Mouse (Mus musculus): ENCODE results near the gene Mdc1. TPM values are rescaled to one million over a fixed set of nuclear protein-coding genes. Genes with fewer than 3 reads are reported as not detected.

Mdc1 gene
- 15.7 and 21.0 TPM in 2 replicates for polyA plus RNA-seq (2015; fragmentation: Nextera tagmentation; extraction: Ambion mirVana)

- peaks cover 19% of the 10 kb centered on the region for H3K4me1 ChIP-seq
- H3K9ac ChIP-seq, result peak within 1 kb of the TSS; percentile 77
- peak; percentile 87 for ATAC-seq (ENCODE audit: insufficient number of reproducible peaks, insufficient read depth, low FRiP score, low TSS enrichment, low read depth)
- under 1% methylated on average over 59 of the region's 59 CpGs for WGBS
- peak within 1 kb of the TSS; percentile 87 for H3K27ac ChIP-seq
- peak within 1 kb of the TSS; percentile 72 for H3K4me2 ChIP-seq
- no peaks in the 10 kb centered on the region for H3K9me3 ChIP-seq
- H3K36me3 ChIP-seq, result peaks cover 27% of the 10 kb centered on the region
- no peaks in the 10 kb centered on the region for H3K27me3 ChIP-seq
- peak within 1 kb of the TSS; percentile 59 for H3K4me3 ChIP-seq
Measured at GRCm38 (mm10) chr17:35841076-35841950, at the start of gene Mdc1. TSS of gene Mdc1 (plus strand) at chr17:35841515.

- Histone ChIP-seq H3K4me3 (no peak overlapping the region), H3K9ac (no peak overlapping the region), H3K27me3 (no peaks in the 10 kb centered on the region), H3K4me2 (no peak overlapping the region), H3K9me3 (no peaks in the 10 kb centered on the region), H3K27ac (no peak overlapping the region), H3K36me3 (no peaks in the 10 kb centered on the region), H3K4me1 (no peaks in the 10 kb centered on the region)
- WGBS, result 79% methylated on average over 2 of the region's 2 CpGs
- no peak for ATAC-seq (ENCODE audit: insufficient number of reproducible peaks, insufficient read depth, low FRiP score, low TSS enrichment, low read depth)
Measured at GRCm38 (mm10) chr17:35792837-35793236, 48.5 kb upstream of the Mdc1 start.

GRCm38 (mm10) chr17:35795099-35795498 lies 46.2 kb upstream of the Mdc1 start:
- no peak overlapping the region for H3K27ac ChIP-seq
- no peaks in the 10 kb centered on the region for H3K36me3 ChIP-seq
- H3K4me1 ChIP-seq, result no peaks in the 10 kb centered on the region
- 58% methylated on average over 2 of the region's 2 CpGs for WGBS
- no peak overlapping the region for H3K4me2 ChIP-seq
- peaks cover 3% of the 10 kb centered on the region; the same call in 1 of the 2 replicates for H3K9me3 ChIP-seq
- no peak overlapping the region for H3K4me3 ChIP-seq
- H3K9ac ChIP-seq, result no peak overlapping the region
- ATAC-seq (ENCODE audit: insufficient number of reproducible peaks, insufficient read depth, low FRiP score, low TSS enrichment, low read depth), result no peak
- H3K27me3 ChIP-seq, result no peaks in the 10 kb centered on the region

GRCm38 (mm10) chr17:35795656-35796055 lies 45.7 kb upstream of the Mdc1 start:
- no peak for ATAC-seq (ENCODE audit: insufficient number of reproducible peaks, insufficient read depth, low FRiP score, low TSS enrichment, low read depth)
- WGBS, result 75% methylated on average over 6 of the region's 6 CpGs
- no peaks in the 10 kb centered on the region for H3K36me3 ChIP-seq

GRCm38 (mm10) chr17:35796835-35797234 lies 44.5 kb upstream of the Mdc1 start:
- no peak for ATAC-seq (ENCODE audit: insufficient number of reproducible peaks, insufficient read depth, low FRiP score, low TSS enrichment, low read depth)
- Histone ChIP-seq H3K9me3 (peaks cover 3% of the 10 kb centered on the region; the same call in 1 of the 2 replicates), H3K36me3 (no peaks in the 10 kb centered on the region), H3K4me2 (no peak overlapping the region), H3K27me3 (no peaks in the 10 kb centered on the region), H3K4me1 (no peaks in the 10 kb centered on the region), H3K27ac (no peak overlapping the region), H3K4me3 (no peak overlapping the region), H3K9ac (no peak overlapping the region)
- WGBS, result 57% methylated on average over 5 of the region's 5 CpGs

More at GRCm38 (mm10) chr17:35795656-35796055, 45.7 kb upstream of the Mdc1 start:
- no peak overlapping the region for H3K27ac ChIP-seq
- no peaks in the 10 kb centered on the region for H3K4me1 ChIP-seq
- H3K9me3 ChIP-seq, result peaks cover 3% of the 10 kb centered on the region; the same call in 1 of the 2 replicates
- no peak overlapping the region for H3K9ac ChIP-seq
- H3K4me2 ChIP-seq, result no peak overlapping the region
- H3K27me3 ChIP-seq, result no peaks in the 10 kb centered on the region
- H3K4me3 ChIP-seq, result no peak overlapping the region

GRCm38 (mm10) chr17:35800905-35801304 lies 40.4 kb upstream of the Mdc1 start:
- Histone ChIP-seq H3K4me1 (peaks cover 9% of the 10 kb centered on the region), H3K27me3 (no peaks in the 10 kb centered on the region), H3K9ac (no peak overlapping the region), H3K27ac (0 out of 2 replicates have a peak overlapping the region, but pooled peaks have one; percentile 11), H3K9me3 (peaks cover 3% of the 10 kb centered on the region; the same call in 1 of the 2 replicates), H3K4me3 (no peak overlapping the region), H3K4me2 (no peak overlapping the region), H3K36me3 (no peaks in the 10 kb centered on the region)
- 79% methylated on average over 2 of the region's 2 CpGs for WGBS
- no peak for ATAC-seq (ENCODE audit: insufficient number of reproducible peaks, insufficient read depth, low FRiP score, low TSS enrichment, low read depth)

- Histone ChIP-seq H3K9ac (no peak overlapping the region), H3K27me3 (no peaks in the 10 kb centered on the region), H3K9me3 (peaks cover 3% of the 10 kb centered on the region; the same call in 1 of the 2 replicates), H3K27ac (peak overlapping the region; percentile 36; the same call in 1 of the 2 replicates), H3K36me3 (no peaks in the 10 kb centered on the region), H3K4me3 (no peak overlapping the region), H3K4me1 (peaks cover 9% of the 10 kb centered on the region), H3K4me2 (no peak overlapping the region)
- 26% methylated on average over 6 of the region's 6 CpGs for WGBS
- no peak for ATAC-seq (ENCODE audit: insufficient number of reproducible peaks, insufficient read depth, low FRiP score, low TSS enrichment, low read depth)
Measured at GRCm38 (mm10) chr17:35803020-35803419, 38.3 kb upstream of the Mdc1 start.

- H3K36me3 ChIP-seq, result no peaks in the 10 kb centered on the region
- no peak overlapping the region for H3K9ac ChIP-seq
- no peaks in the 10 kb centered on the region for H3K9me3 ChIP-seq
- H3K4me2 ChIP-seq, result no peak overlapping the region
- H3K4me3 ChIP-seq, result no peak overlapping the region
- H3K27ac ChIP-seq, result no peak overlapping the region
- 82% methylated on average over 4 of the region's 4 CpGs for WGBS
- no peak for ATAC-seq (ENCODE audit: insufficient number of reproducible peaks, insufficient read depth, low FRiP score, low TSS enrichment, low read depth)
- H3K27me3 ChIP-seq, result no peaks in the 10 kb centered on the region
- peaks cover 9% of the 10 kb centered on the region for H3K4me1 ChIP-seq
Measured at GRCm38 (mm10) chr17:35803858-35804399, 37.4 kb upstream of the Mdc1 start.

GRCm38 (mm10) chr17:35808073-35808472 lies 33.2 kb upstream of the Mdc1 start:
- no peak for ATAC-seq (ENCODE audit: insufficient number of reproducible peaks, insufficient read depth, low FRiP score, low TSS enrichment, low read depth)

GRCm38 (mm10) chr17:35809395-35809794 lies 31.9 kb upstream of the Mdc1 start:
- Histone ChIP-seq H3K27me3 (no peaks in the 10 kb centered on the region), H3K27ac (no peak overlapping the region), H3K4me3 (no peak overlapping the region), H3K4me1 (peaks cover 23% of the 10 kb centered on the region), H3K36me3 (no peaks in the 10 kb centered on the region), H3K9me3 (no peaks in the 10 kb centered on the region), H3K4me2 (no peak overlapping the region), H3K9ac (no peak overlapping the region)
- 87% methylated on average over 11 of the region's 11 CpGs for WGBS
- no peak for ATAC-seq (ENCODE audit: insufficient number of reproducible peaks, insufficient read depth, low FRiP score, low TSS enrichment, low read depth)

More at GRCm38 (mm10) chr17:35808073-35808472, 33.2 kb upstream of the Mdc1 start:
- Histone ChIP-seq H3K27ac (peak overlapping the region; percentile 62), H3K4me1 (peaks cover 13% of the 10 kb centered on the region), H3K9me3 (no peaks in the 10 kb centered on the region), H3K36me3 (no peaks in the 10 kb centered on the region), H3K4me2 (no peak overlapping the region), H3K9ac (no peak overlapping the region), H3K27me3 (no peaks in the 10 kb centered on the region), H3K4me3 (no peak overlapping the region)
- WGBS, result 49% methylated on average over 9 of the region's 9 CpGs

- Histone ChIP-seq H3K9ac (no peak overlapping the region), H3K36me3 (no peaks in the 10 kb centered on the region), H3K27ac (peak overlapping the region; percentile 91; the same call in 1 of the 2 replicates), H3K27me3 (no peaks in the 10 kb centered on the region), H3K4me3 (no peak overlapping the region), H3K9me3 (no peaks in the 10 kb centered on the region), H3K4me1 (peaks cover 38% of the 10 kb centered on the region), H3K4me2 (no peak overlapping the region)
- WGBS, result 83% methylated on average over 5 of the region's 5 CpGs
- no peak for ATAC-seq (ENCODE audit: insufficient number of reproducible peaks, insufficient read depth, low FRiP score, low TSS enrichment, low read depth)
Measured at GRCm38 (mm10) chr17:35810900-35811648, 30.2 kb upstream of the Mdc1 start.
